Mouse (Mus musculus) left cerebral cortex, postnatal 14 days (tissue): Measurements from ENCODE around the gene Chad. TPM values are rescaled to one million over a fixed set of nuclear protein-coding genes. Genes with fewer than 3 reads are reported as not detected.

ENCODE experiments used
- DNase-seq, 2 experiments: peaks; one replicate each; pipeline ENCODE4 v3.0.0; 2021 to 2022; ENCODE audit warnings: low spot score in 2 of 2, mixed read lengths in 1 of 2
- intact Hi-C: fragments of 180-260 bp; cut with DNase I; formaldehyde crosslinking; loops from one replicate; pipeline ENCODE4 v1.15.1; 2025
- total RNA-seq, 2 experiments: library from RNA; stranded (reverse); gene quantifications; 2 replicates each; pipeline ENCODE4 v1.2.3; 2021

Gene Chad
- total RNA-seq, 2 experiments from 2014 or later, result 0.38 TPM; not detected in 1

- DNase-seq, result no peak
- intact Hi-C loops, result no loop called here
Measured at GRCm38 (mm10) chr11:94610744-94611740, 46.2 kb downstream of the Chad start.

DNA sequence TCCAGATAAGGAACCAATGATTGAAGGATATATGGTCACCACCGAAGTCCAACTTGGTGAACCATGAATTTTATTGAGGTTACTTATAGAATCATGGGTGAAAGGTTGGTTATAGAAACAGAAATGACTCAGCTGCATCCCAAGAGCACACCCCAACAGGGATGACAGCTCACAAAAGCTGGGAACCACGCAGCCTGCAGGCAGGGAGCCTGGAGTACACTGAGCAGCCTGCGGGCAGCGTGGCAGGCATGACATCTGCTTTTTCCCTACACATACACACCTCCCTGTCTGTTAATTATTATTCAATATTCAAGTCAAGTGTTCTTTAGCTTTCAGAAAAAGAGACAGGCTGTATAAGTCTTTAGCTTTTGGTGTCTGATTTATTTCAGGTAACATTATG is 49.8 kb downstream of the Chad start:
- DNase-seq, result no peak
- intact Hi-C loops, result no loop called here

DNA sequence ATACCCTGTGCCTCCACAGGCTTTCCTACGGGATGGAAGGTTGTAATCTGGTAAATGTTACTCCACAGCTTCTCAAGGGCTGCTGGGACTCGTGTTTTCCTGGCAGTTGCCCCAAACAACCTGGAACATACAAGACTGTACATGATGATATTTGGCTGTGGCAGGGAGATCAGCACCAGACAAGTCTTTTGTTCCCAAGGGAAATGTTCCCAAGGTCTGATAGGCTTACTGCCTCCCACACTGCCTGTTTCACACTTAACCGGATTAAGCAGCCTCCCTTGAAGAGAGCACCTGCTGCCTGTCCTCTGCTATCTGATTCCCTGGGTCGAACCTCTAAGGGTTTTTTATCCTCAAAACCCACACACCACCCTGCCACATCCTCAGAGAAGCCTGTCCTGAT is 50.6 kb downstream of the Chad start:
- intact Hi-C loops, result no loop called here
- DNase-seq, result no peak

- intact Hi-C loops, result no loop called here
Measured at GRCm38 (mm10) chr11:94617646-94618045, 52.8 kb downstream of the Chad start.

More at GRCm38 (mm10) chr11:94617646-94618045, 52.8 kb downstream of the Chad start:
- DNase-seq, result no peak

Other genes with a start within 250 kb of the Chad start
- gene Luc7l3, start 243.1 kb upstream of the Chad start, total RNA-seq, result 100 to 1,000 TPM; 117 TPM
- 100 to 1,000 TPM; 106 to 108 TPM for gene Ankrd40, start 237.0 kb upstream of the Chad start, total RNA-seq
- gene Abcc3, start 172.1 kb upstream of the Chad start, total RNA-seq, result 1 to 10 TPM; 1.6 to 2.3 TPM
- 100 to 1,000 TPM; 107 to 130 TPM for gene Cacna1g, start 90.8 kb upstream of the Chad start, total RNA-seq
- under 1 TPM; 0.38 to 0.62 TPM for gene Spata20, start 78.9 kb upstream of the Chad start, total RNA-seq
- 1 to 10 TPM in 1 of 2 experiments, under 1 TPM in 1; 0.95 to 1.3 TPM for gene Epn3, start 65.1 kb upstream of the Chad start, total RNA-seq
- gene Mycbpap, start 43.3 kb upstream of the Chad start, total RNA-seq, result 1 to 10 TPM; 3.2 to 3.8 TPM
- 10 to 100 TPM; 16.1 to 16.8 TPM for gene Rsad1, start 15.8 kb upstream of the Chad start, total RNA-seq
- gene Acsf2, start 36.8 kb downstream of the Chad start, total RNA-seq, result 10 to 100 TPM; 16.9 to 17.2 TPM
- gene Lrrc59, start 64.7 kb downstream of the Chad start, total RNA-seq, result 10 to 100 TPM; 83.8 to 84.9 TPM
- gene Mrpl27, start 88.7 kb downstream of the Chad start, total RNA-seq, result 10 to 100 TPM; 65.2 to 72.5 TPM
- under 1 TPM; 0.21 to 0.79 TPM for gene Eme1, start 88.9 kb downstream of the Chad start, total RNA-seq
- 10 to 100 TPM; 23.1 to 25.8 TPM for gene Xylt2, start 112.5 kb downstream of the Chad start, total RNA-seq
- gene Gm11541, start 139.5 kb downstream of the Chad start, total RNA-seq, result not detected
- gene Cdc34b, start 176.7 kb downstream of the Chad start, total RNA-seq, result under 1 TPM; 0.31 to 0.38 TPM
- not detected for gene Tmem92, start 217.7 kb downstream of the Chad start, total RNA-seq